Mouse (Mus musculus) embryonic facial prominence, embryonic 14.5 days (tissue): ENCODE measurements at regions not wholly inside any gene's neighbourhood (a gene's known extent, or its start where the extent isn't known, plus 50 kb on each side); places are given as distances from the start of the nearest gene placed in this dataset.

Source experiments
- ATAC-seq: fragments of 200-750 bp; cut with Nextera tagmentation; 2 replicates; pipeline ENCODE4 v1.8.0; 2017; ENCODE audit warnings: low read depth, moderate number of reproducible peaks, moderate TSS enrichment
- DNase-seq: peaks from one replicate; pipeline ENCODE4 v3.0.0-alpha.2; 2015; ENCODE audit warnings: low spot score
- H3K27ac ChIP-seq: fragments of 300-500 bp; sonication (generic); replicated peaks from 2 replicates; pipeline ENCODE4 v1.5.1; 2014; ENCODE audit warnings: low read depth, mild to moderate bottlenecking, low read length, moderate library complexity
- H3K27me3 ChIP-seq: fragments of 300-500 bp; sonication (generic); replicated peaks from 2 replicates; pipeline ENCODE4 v1.6.1; 2014; ENCODE audit warnings: low read length; ENCODE audit not compliant: control insufficient read depth, insufficient read depth
- H3K36me3 ChIP-seq: fragments of 300-500 bp; sonication (generic); 2 replicates; pipeline ENCODE4 v1.6.1; 2014; ENCODE audit warnings: low read length, mixed read lengths; ENCODE audit not compliant: control insufficient read depth, insufficient read depth
- H3K4me1 ChIP-seq: fragments of 300-500 bp; sonication (generic); 2 replicates; pipeline ENCODE4 v1.6.1; 2014; ENCODE audit warnings: antibody characterized with exemption, low read length; ENCODE audit not compliant: control insufficient read depth, insufficient read depth
- H3K4me2 ChIP-seq: fragments of 300-500 bp; sonication (generic); 2 replicates; pipeline ENCODE4 v1.6.1; 2014; ENCODE audit warnings: low read depth, mild to moderate bottlenecking, low read length, moderate library complexity, mixed read lengths
- H3K4me3 ChIP-seq: fragments of 300-500 bp; sonication (generic); 2 replicates; pipeline ENCODE4 v1.5.1; 2014; ENCODE audit warnings: low read depth, mild to moderate bottlenecking, low read length
- H3K9ac ChIP-seq: fragments of 300-500 bp; sonication (generic); 2 replicates; pipeline ENCODE4 v1.6.1; 2014; ENCODE audit warnings: low read depth, mild to moderate bottlenecking, low read length, moderate library complexity, mixed read lengths
- H3K9me3 ChIP-seq: fragments of 300-500 bp; sonication (generic); 2 replicates; pipeline ENCODE4 v1.6.1; 2016; ENCODE audit warnings: low read length; ENCODE audit not compliant: control insufficient read depth
- WGBS: fragments of 180-500 bp; shearing (Covaris S2); extraction: QIAGEN DNeasy Blood & Tissue Kit; methylation state at CpG from one replicate; pipeline ENCODE4 v1.1.7; 2014; 5-methylcytosine and 5-hydroxymethylcytosine counted together

GRCm38 (mm10) chr15:41920270-41920669, 1786.1 kb downstream of the 9330182O14Rik start:
- no peak overlapping the region for H3K4me2 ChIP-seq
- H3K9me3 ChIP-seq = no peaks in the 10 kb centered on the region
- no peaks in the 10 kb centered on the region for H3K36me3 ChIP-seq
- peaks cover 4% of the 10 kb centered on the region for H3K4me1 ChIP-seq
- no peak overlapping the region for H3K4me3 ChIP-seq
- 21% methylated on average over 2 of the region's 2 CpGs for WGBS
- ATAC-seq (peak; percentile 74), DNase-seq (peak; percentile 83)
- H3K27me3 ChIP-seq = peaks cover 8% of the 10 kb centered on the region
- H3K9ac ChIP-seq = no peak overlapping the region
- H3K27ac ChIP-seq = no peak overlapping the region

- Histone ChIP-seq H3K4me1 (no peaks in the 10 kb centered on the region), H3K9me3 (peaks cover 13% of the 10 kb centered on the region; the same call in 1 of the 2 replicates), H3K4me2 (no peak overlapping the region), H3K27ac (no peak overlapping the region), H3K9ac (no peak overlapping the region), H3K36me3 (no peaks in the 10 kb centered on the region), H3K27me3 (no peaks in the 10 kb centered on the region), H3K4me3 (no peak overlapping the region)
- ATAC-seq (no peak), DNase-seq (no peak)
- 55% methylated on average over 2 of the region's 2 CpGs for WGBS
These were observed 1802.5 kb downstream of the 9330182O14Rik start for GRCm38 (mm10) chr15:41936697-41937096.

GRCm38 (mm10) chr15:41945226-41945625, 1811.1 kb downstream of the 9330182O14Rik start:
- no peaks in the 10 kb centered on the region for H3K36me3 ChIP-seq
- no peak overlapping the region for H3K9ac ChIP-seq
- WGBS = 79% methylated on average over 2 of the region's 2 CpGs
- no peak overlapping the region for H3K4me3 ChIP-seq
- DNase-seq (no peak), ATAC-seq (no peak)
- no peaks in the 10 kb centered on the region for H3K27me3 ChIP-seq
- no peak overlapping the region for H3K27ac ChIP-seq
- H3K4me2 ChIP-seq = no peak overlapping the region
- no peaks in the 10 kb centered on the region for H3K9me3 ChIP-seq
- peaks cover 9% of the 10 kb centered on the region; the same call in 1 of the 2 replicates for H3K4me1 ChIP-seq

GRCm38 (mm10) chr15:41947888-41948287, 1813.7 kb downstream of the 9330182O14Rik start:
- H3K27ac ChIP-seq = no peak overlapping the region
- no peak overlapping the region for H3K4me2 ChIP-seq
- H3K4me1 ChIP-seq = peaks cover 9% of the 10 kb centered on the region; the same call in 1 of the 2 replicates
- no peaks in the 10 kb centered on the region for H3K27me3 ChIP-seq
- no peak overlapping the region for H3K4me3 ChIP-seq
- DNase-seq (no peak), ATAC-seq (no peak)
- no peaks in the 10 kb centered on the region for H3K9me3 ChIP-seq
- no peaks in the 10 kb centered on the region for H3K36me3 ChIP-seq
- H3K9ac ChIP-seq = no peak overlapping the region

- H3K4me3 ChIP-seq = no peak overlapping the region
- no peak overlapping the region; the same call in 1 of the 2 replicates for H3K4me2 ChIP-seq
- DNase-seq (peak; percentile 64), ATAC-seq (peak; percentile 77)
- H3K36me3 ChIP-seq = no peaks in the 10 kb centered on the region
- 11% methylated on average over 4 of the region's 4 CpGs for WGBS
- no peak overlapping the region for H3K9ac ChIP-seq
- H3K27ac ChIP-seq = no peak overlapping the region
- peaks cover 9% of the 10 kb centered on the region; the same call in 1 of the 2 replicates for H3K4me1 ChIP-seq
- no peaks in the 10 kb centered on the region for H3K27me3 ChIP-seq
- no peaks in the 10 kb centered on the region for H3K9me3 ChIP-seq
These were observed 1814.4 kb downstream of the 9330182O14Rik start for GRCm38 (mm10) chr15:41948347-41949093.

GRCm38 (mm10) chr15:41949094-41949461, 1814.9 kb downstream of the 9330182O14Rik start:
- ATAC-seq (no peak), DNase-seq (no peak)
- Histone ChIP-seq H3K4me3 (no peak overlapping the region), H3K9ac (no peak overlapping the region), H3K36me3 (no peaks in the 10 kb centered on the region), H3K9me3 (no peaks in the 10 kb centered on the region), H3K27me3 (no peaks in the 10 kb centered on the region), H3K4me1 (peaks cover 9% of the 10 kb centered on the region; the same call in 1 of the 2 replicates), H3K4me2 (no peak overlapping the region), H3K27ac (no peak overlapping the region)
- WGBS = 61% methylated on average over 6 of the region's 6 CpGs

- DNase-seq = peak; percentile 57
- Histone ChIP-seq H3K27ac (no peak overlapping the region), H3K27me3 (no peaks in the 10 kb centered on the region), H3K4me2 (no peak overlapping the region), H3K9ac (no peak overlapping the region), H3K9me3 (no peaks in the 10 kb centered on the region), H3K4me1 (peaks cover 9% of the 10 kb centered on the region; the same call in 1 of the 2 replicates), H3K36me3 (no peaks in the 10 kb centered on the region), H3K4me3 (no peak overlapping the region)
- ATAC-seq = no peak
- 62% methylated on average over 5 of the region's 5 CpGs for WGBS
These were observed 1817.1 kb downstream of the 9330182O14Rik start for GRCm38 (mm10) chr15:41951276-41951675.

- H3K4me3 ChIP-seq = no peak overlapping the region
- H3K9me3 ChIP-seq = no peaks in the 10 kb centered on the region
- DNase-seq = no peak
- H3K4me2 ChIP-seq = no peak overlapping the region
- H3K36me3 ChIP-seq = no peaks in the 10 kb centered on the region
- H3K4me1 ChIP-seq = no peaks in the 10 kb centered on the region
- no peaks in the 10 kb centered on the region for H3K27me3 ChIP-seq
- no peak overlapping the region for H3K27ac ChIP-seq
- H3K9ac ChIP-seq = no peak overlapping the region
- ATAC-seq = no peak
These were observed 1826.4 kb downstream of the 9330182O14Rik start for GRCm38 (mm10) chr15:41960597-41960996.

- no peak overlapping the region for H3K4me3 ChIP-seq
- H3K9ac ChIP-seq = no peak overlapping the region
- 52% methylated on average over 6 of the region's 6 CpGs for WGBS
- DNase-seq = peak; percentile 84
- H3K27me3 ChIP-seq = no peaks in the 10 kb centered on the region
- 0 out of 2 replicates have a peak, but pooled peaks cover 6% of the 10 kb centered on the region for H3K4me1 ChIP-seq
- no peaks in the 10 kb centered on the region for H3K36me3 ChIP-seq
- no peaks in the 10 kb centered on the region for H3K9me3 ChIP-seq
- H3K27ac ChIP-seq = no peak overlapping the region
- ATAC-seq = 0 out of 2 replicates have a peak, but pooled peaks have one; percentile 37
- H3K4me2 ChIP-seq = no peak overlapping the region
These were observed 1836.7 kb downstream of the 9330182O14Rik start for GRCm38 (mm10) chr15:41970877-41971276.
